In genomic region chr5:37932760-37933122, GRCm38 (mm10) we compare ENCODE assay signal across 23 mouse cellular contexts.
DNase-seq lines count a peak whose midpoint lies in the region; ATAC-seq lines count a peak whose summit lies in the region.
"Had no signal": no experiment of that assay in that cellular context is flagged by ENCODE, and none has a peak within 500 bp of the region (broad histone marks: within the 10 kb centered on the region; RNA-seq: fewer than 3 reads in every experiment).

No protein-coding gene starts in this region.

- WGBS in lung, embryonic 15.5 days = 10% methylated on average over 2 of the region's 2 CpGs

- intact Hi-C loops in heart, postnatal 14 days (cut with DNase I) = no loop called here

- H3K4me2 ChIP-seq in lung, embryonic 15.5 days = no peak overlapping the region
- H3K4me2 ChIP-seq: forebrain, embryonic 12.5 days; heart, embryonic 13.5 days; hindbrain, embryonic 14.5 days; liver, embryonic 13.5 days; midbrain, embryonic 13.5 days; stomach, embryonic 15.5 days had no signal

- H3K9ac ChIP-seq in lung, embryonic 15.5 days = no peak overlapping the region
- H3K9ac ChIP-seq: forebrain, embryonic 12.5 days; heart, embryonic 13.5 days; hindbrain, embryonic 14.5 days; liver, embryonic 13.5 days; midbrain, embryonic 13.5 days; stomach, embryonic 15.5 days had no signal

- peak; percentile 53 for DNase-seq in adrenal gland, postnatal 10 days
- DNase-seq in adrenal gland, postnatal 4 days (ENCODE audit: low spot score in 2 of 2) = no peak
- peak; percentile 28 to 53 for DNase-seq in heart, adult 18-20 months
- no peak for DNase-seq in heart, postnatal 14 days
- no peak for DNase-seq in lung, postnatal 25 days (ENCODE audit: low spot score)
- peak; percentile 7 for DNase-seq in urinary bladder, postnatal 14 days (ENCODE audit: low spot score)
- DNase-seq in urinary bladder, postnatal 25 days (ENCODE audit: low spot score) = no peak
- DNase-seq: cerebellum, adult 11-12 months; heart, postnatal 4 days; kidney, adult 8-10 months; liver, embryonic 13.5 days; lung, postnatal 14 days; thymus, adult 18-20 months; thymus, postnatal 36 days had no signal

- H3K4me1 ChIP-seq in lung, embryonic 15.5 days = peaks cover 8% of the 10 kb centered on the region; the same call in 1 of the 2 replicates
- H3K4me1 ChIP-seq: forebrain, embryonic 12.5 days; liver, embryonic 13.5 days; megakaryocyte, embryonic 14.5 days; midbrain, embryonic 13.5 days had no signal

- H3K27ac ChIP-seq in lung, embryonic 15.5 days = peak overlapping the region; percentile 41
- H3K27ac ChIP-seq: forebrain, embryonic 12.5 days; heart, embryonic 13.5 days; hindbrain, embryonic 14.5 days; liver, embryonic 13.5 days; midbrain, embryonic 13.5 days; stomach, embryonic 15.5 days had no signal

- H3K9me3 ChIP-seq in lung, embryonic 15.5 days = no peaks in the 10 kb centered on the region
- H3K9me3 ChIP-seq: forebrain, embryonic 12.5 days; heart, embryonic 13.5 days; liver, embryonic 13.5 days; megakaryocyte, embryonic 14.5 days; midbrain, embryonic 13.5 days; stomach, embryonic 15.5 days had no signal

- no peaks in the 10 kb centered on the region for H3K36me3 ChIP-seq in lung, embryonic 15.5 days
- H3K36me3 ChIP-seq: forebrain, embryonic 12.5 days; heart, embryonic 13.5 days; liver, embryonic 13.5 days; midbrain, embryonic 13.5 days; stomach, embryonic 15.5 days had no signal

- H3K27me3 ChIP-seq in lung, embryonic 15.5 days = no peaks in the 10 kb centered on the region
- H3K27me3 ChIP-seq: heart, embryonic 13.5 days; liver, embryonic 13.5 days; megakaryocyte, embryonic 14.5 days; stomach, embryonic 15.5 days had no signal

- ATAC-seq in lung, embryonic 15.5 days (ENCODE audit: borderline replicate concordance, extremely low read depth, low FRiP score, low TSS enrichment) = peak; percentile 50; the same call in 1 of the 2 replicates
- ATAC-seq: activated CD4-positive, CD25-positive, alpha-beta regulatory T cell, adult 4 months; midbrain, embryonic 13.5 days had no signal

- H3K4me3 ChIP-seq in lung, embryonic 15.5 days = no peak overlapping the region
- H3K4me3 ChIP-seq: erythroblast, embryonic 14.5 days; forebrain, embryonic 12.5 days; heart, embryonic 13.5 days; liver, embryonic 13.5 days; megakaryocyte, embryonic 14.5 days; midbrain, embryonic 13.5 days; stomach, embryonic 15.5 days had no signal

Comparison
In these comparisons a context has a peak if more than half of its experiments do, and no peak if none do; other contexts are left out.
1. DNase-seq: peak in adrenal gland, postnatal 10 days (single experiment), heart, adult 18-20 months (2 of 2) and urinary bladder, postnatal 14 days (single experiment); none in adrenal gland, postnatal 4 days (0 of 2), heart, postnatal 14 days (0 of 2), lung, postnatal 25 days (single experiment) and urinary bladder, postnatal 25 days (single experiment).